Mouse (Mus musculus): ENCODE data around the gene Ptcd3. TPM values are rescaled to one million over a fixed set of nuclear protein-coding genes. Genes with fewer than 3 reads are reported as not detected.
"Not testable (repeated sequence)": the region's sequence is repeated elsewhere in the genome, so short reads cannot be mapped to it uniquely, and the experiment has no call there.

The Ptcd3 gene
- polyA plus RNA-seq, 1 experiment from 2014 or later, result 23.9 TPM

GRCm38 (mm10) chr6:71927911-71928310, 19.4 kb upstream of the Ptcd3 start:
- Histone ChIP-seq H3K9me3 (ENCODE audit: control insufficient read depth) (no peaks in the 10 kb centered on the region), H3K9ac (ENCODE audit: low read depth, low read length) (no peak overlapping the region), H3K27ac (ENCODE audit: low read depth, low read length) (no peak overlapping the region), H3K27me3 (replicated peaks; ENCODE audit: control insufficient read depth, insufficient read depth, low read length) (no peaks in the 10 kb centered on the region), H3K4me2 (replicated peaks; ENCODE audit: low read depth) (no peak overlapping the region), H3K4me3 (ENCODE audit: low read depth, low read length) (no peak overlapping the region), H3K4me1 (replicated peaks; ENCODE audit: control insufficient read depth, insufficient read depth, low read length) (no peaks in the 10 kb centered on the region), H3K36me3 (ENCODE audit: control insufficient read depth, insufficient read depth) (peaks cover 55% of the 10 kb centered on the region)
- ATAC-seq, result no peak
- peak; percentile 84 for TF ChIP-seq CTCF (IDR thresholded peaks at IDR 0.05; ENCODE audit: low read depth)

GRCm38 (mm10) chr6:71925233-71925632, 16.7 kb upstream of the Ptcd3 start:
- not testable (repeated sequence) for H3K27me3 ChIP-seq (replicated peaks; ENCODE audit: control insufficient read depth, insufficient read depth, low read length); H3K9ac ChIP-seq (ENCODE audit: low read depth, low read length); H3K4me3 ChIP-seq (ENCODE audit: low read depth, low read length); ATAC-seq; H3K27ac ChIP-seq (ENCODE audit: low read depth, low read length); H3K9me3 ChIP-seq (ENCODE audit: control insufficient read depth); H3K4me1 ChIP-seq (replicated peaks; ENCODE audit: control insufficient read depth, insufficient read depth, low read length); H3K4me2 ChIP-seq (replicated peaks; ENCODE audit: low read depth)
- peaks cover 57% of the 10 kb centered on the region for H3K36me3 ChIP-seq (ENCODE audit: control insufficient read depth, insufficient read depth)
- whole genome bisulfite sequencing, result 85% methylated on average over 5 of the region's 5 CpGs

GRCm38 (mm10) chr6:71920752-71921151, 12.2 kb upstream of the Ptcd3 start:
- H3K27me3 ChIP-seq (replicated peaks; ENCODE audit: control insufficient read depth, insufficient read depth, low read length), result no peaks in the 10 kb centered on the region
- no peak overlapping the region for H3K4me3 ChIP-seq (ENCODE audit: low read depth, low read length)
- no peak overlapping the region for H3K9ac ChIP-seq (ENCODE audit: low read depth, low read length)
- ATAC-seq, result no peak
- 96% methylated on average over 7 of the region's 7 CpGs for WGBS
- no peaks in the 10 kb centered on the region for H3K4me1 ChIP-seq (replicated peaks; ENCODE audit: control insufficient read depth, insufficient read depth, low read length)
- no peak overlapping the region for H3K27ac ChIP-seq (ENCODE audit: low read depth, low read length)
- no peaks in the 10 kb centered on the region for H3K9me3 ChIP-seq (ENCODE audit: control insufficient read depth)
- TF ChIP-seq CTCF (IDR thresholded peaks at IDR 0.05; ENCODE audit: low read depth), result no peak
- H3K36me3 ChIP-seq (ENCODE audit: control insufficient read depth, insufficient read depth), result peaks cover 71% of the 10 kb centered on the region
- no peak overlapping the region for H3K4me2 ChIP-seq (replicated peaks; ENCODE audit: low read depth)

- H3K36me3 ChIP-seq (ENCODE audit: control insufficient read depth, insufficient read depth), result peaks cover 21% of the 10 kb centered on the region; the same call in 1 of the 2 replicates
- H3K27ac ChIP-seq (ENCODE audit: low read depth, low read length), result no peak overlapping the region
- no peak overlapping the region for H3K9ac ChIP-seq (ENCODE audit: low read depth, low read length)
- no peak for ATAC-seq
- H3K4me1 ChIP-seq (replicated peaks; ENCODE audit: control insufficient read depth, insufficient read depth, low read length), result no peaks in the 10 kb centered on the region
- H3K9me3 ChIP-seq (ENCODE audit: control insufficient read depth), result no peaks in the 10 kb centered on the region
- no peak for TF ChIP-seq CTCF (IDR thresholded peaks at IDR 0.05; ENCODE audit: low read depth)
- H3K4me2 ChIP-seq (replicated peaks; ENCODE audit: low read depth), result no peak overlapping the region
- 60% methylated on average over 5 of the region's 5 CpGs for WGBS
- no peaks in the 10 kb centered on the region for H3K27me3 ChIP-seq (replicated peaks; ENCODE audit: control insufficient read depth, insufficient read depth, low read length)
- H3K4me3 ChIP-seq (ENCODE audit: low read depth, low read length), result no peak overlapping the region
Measured at GRCm38 (mm10) chr6:71911686-71912450, 3.3 kb upstream of the Ptcd3 start.

GRCm38 (mm10) chr6:71909840-71910239, 1.3 kb upstream of the Ptcd3 start:
- peak overlapping the region; percentile 65; the same call in 1 of the 2 replicates for H3K4me3 ChIP-seq (ENCODE audit: low read depth, low read length)

GRCm38 (mm10) chr6:71909384-71909783, 834 bp upstream of the Ptcd3 start:
- Histone ChIP-seq H3K4me2 (replicated peaks; ENCODE audit: low read depth) (peak overlapping the region; percentile 74), H3K27ac (ENCODE audit: low read depth, low read length) (no peak overlapping the region), H3K36me3 (ENCODE audit: control insufficient read depth, insufficient read depth) (peaks cover 22% of the 10 kb centered on the region), H3K4me3 (ENCODE audit: low read depth, low read length) (peak overlapping the region; percentile 65), H3K9me3 (ENCODE audit: control insufficient read depth) (no peaks in the 10 kb centered on the region), H3K27me3 (replicated peaks; ENCODE audit: control insufficient read depth, insufficient read depth, low read length) (no peaks in the 10 kb centered on the region), H3K4me1 (replicated peaks; ENCODE audit: control insufficient read depth, insufficient read depth, low read length) (no peaks in the 10 kb centered on the region), H3K9ac (ENCODE audit: low read depth, low read length) (peak overlapping the region; percentile 56)
- TF ChIP-seq CTCF (IDR thresholded peaks at IDR 0.05; ENCODE audit: low read depth), result no peak
- 15% methylated on average over 10 of the region's 10 CpGs for WGBS
- ATAC-seq, result no peak; the same call in 1 of the 2 replicates

More at GRCm38 (mm10) chr6:71909840-71910239, 1.3 kb upstream of the Ptcd3 start:
- WGBS, result 69% methylated on average over 6 of the region's 6 CpGs
- Histone ChIP-seq H3K27ac (ENCODE audit: low read depth, low read length) (no peak overlapping the region), H3K36me3 (ENCODE audit: control insufficient read depth, insufficient read depth) (peaks cover 20% of the 10 kb centered on the region; the same call in 1 of the 2 replicates), H3K4me2 (replicated peaks; ENCODE audit: low read depth) (peak overlapping the region; percentile 74), H3K9me3 (ENCODE audit: control insufficient read depth) (no peaks in the 10 kb centered on the region), H3K4me1 (replicated peaks; ENCODE audit: control insufficient read depth, insufficient read depth, low read length) (no peaks in the 10 kb centered on the region), H3K9ac (ENCODE audit: low read depth, low read length) (no peak overlapping the region), H3K27me3 (replicated peaks; ENCODE audit: control insufficient read depth, insufficient read depth, low read length) (no peaks in the 10 kb centered on the region)
- no peak for ATAC-seq
- TF ChIP-seq CTCF (IDR thresholded peaks at IDR 0.05; ENCODE audit: low read depth), result peak; percentile 45
